Mouse (Mus musculus): ENCODE results near the gene Pcdh15.

DNA sequence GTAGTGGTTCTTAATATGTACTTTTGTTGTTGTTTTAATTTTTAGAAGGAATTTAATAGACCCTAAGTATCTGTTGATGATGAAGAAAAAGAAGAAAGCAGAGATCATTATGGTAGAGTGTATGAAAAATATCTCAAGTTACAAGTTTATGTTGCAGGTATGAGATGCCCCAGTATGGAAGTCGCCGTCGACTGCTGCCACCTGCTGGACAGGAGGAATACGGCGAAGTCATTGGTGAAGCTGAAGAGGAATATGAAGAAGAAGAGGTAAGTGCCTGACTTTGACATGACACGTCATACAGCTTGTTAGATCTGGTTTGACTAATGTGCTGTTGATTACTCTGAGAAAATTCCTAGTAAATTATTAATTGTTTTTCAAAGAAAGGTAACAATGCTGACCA lies 1543.0 kb downstream of the Pcdh15 start:
- TF ChIP-seq CTCF (IDR thresholded peaks at IDR 0.05; ENCODE audit: control insufficient read depth, insufficient read depth, insufficient replicate concordance, low read depth, low read length) (peak; percentile 62; the same call in 1 of the 2 replicates), POLR2A (IDR thresholded peaks at IDR 0.05; ENCODE audit: control insufficient read depth, low read depth, low read length) (no peak)

All from testis, adult 2 months (tissue).